Mouse (Mus musculus): Measurements from ENCODE around the gene Pla2g16.

Gene Pla2g16

DNA sequence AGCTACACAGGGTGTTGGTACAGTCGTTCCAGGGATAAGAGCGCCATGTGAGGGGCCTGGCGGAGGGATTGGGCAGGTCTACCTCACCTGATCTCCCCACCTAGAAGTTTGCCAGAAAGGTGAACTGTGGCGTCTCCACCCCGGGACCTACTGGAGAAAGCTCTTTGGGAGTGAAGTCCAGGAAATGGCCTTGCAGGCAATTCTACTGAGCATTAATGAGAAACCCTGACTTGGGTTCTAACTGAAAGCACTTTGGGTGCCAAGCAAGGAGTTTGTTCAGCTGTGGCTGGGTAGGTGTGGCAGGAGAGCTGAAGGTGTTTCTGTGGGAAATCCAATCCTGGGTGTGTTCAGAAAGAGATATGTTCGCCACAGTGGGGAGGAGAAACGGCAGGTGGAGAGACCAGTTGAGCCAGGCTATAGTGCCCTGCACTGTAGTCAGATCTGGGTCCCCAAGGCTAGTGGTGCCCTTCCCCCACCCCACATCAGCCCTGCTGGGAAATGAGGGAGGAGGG is 50.5 kb downstream of the Pla2g16 start:
- in situ Hi-C loops (cut with MboI, MseI): loop anchor here (10.0 kb wide), 1 partner anchor 353 kb away; no protein-coding TSS in a partner anchor

DNA sequence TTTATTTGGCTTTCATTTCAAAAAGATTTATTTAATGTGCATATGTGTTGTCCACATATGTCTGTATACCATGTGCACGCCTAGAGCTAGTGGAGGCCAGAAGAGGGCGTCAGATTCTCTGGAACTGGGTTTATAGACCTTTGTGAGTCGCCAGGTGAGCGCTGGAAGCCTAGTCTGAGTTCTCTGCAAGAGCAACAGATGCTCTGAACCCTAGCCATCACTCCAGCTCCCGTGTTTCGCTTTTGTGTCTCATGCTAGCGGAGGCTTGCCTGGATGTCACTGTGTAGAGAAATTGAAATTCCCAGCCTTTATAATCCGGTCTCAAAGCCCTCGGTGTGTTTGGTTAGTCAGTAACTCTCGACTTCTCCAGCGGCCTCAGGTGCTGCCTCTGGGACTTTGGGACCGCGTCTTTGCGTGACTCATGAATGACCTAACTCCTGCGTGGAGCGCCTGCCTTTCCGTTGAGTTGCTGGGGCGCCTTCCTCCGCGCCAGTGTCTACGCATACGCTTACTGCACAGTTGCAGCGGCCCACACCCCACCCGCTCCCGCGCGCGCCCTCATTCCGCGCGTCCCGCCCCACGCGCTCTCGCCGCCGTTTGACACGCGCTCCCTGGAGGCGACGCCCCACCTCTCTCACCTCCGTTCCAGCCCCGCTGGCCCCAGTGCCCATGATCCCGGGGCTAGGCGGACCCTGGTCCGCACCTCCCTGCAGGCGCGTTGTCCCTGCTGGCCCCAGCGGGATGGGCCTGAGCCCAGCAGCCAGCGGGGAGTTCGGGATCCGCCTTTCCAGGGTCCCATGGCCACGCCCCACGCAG is 54.9 kb downstream of the Pla2g16 start, which contains the start of gene Hrasls5:
Gene Hrasls5 (plus strand): TSS at position 600 of the 816 bp plus-strand sequence.
- in situ Hi-C loops (cut with MboI, MseI): no loop called here

DNA sequence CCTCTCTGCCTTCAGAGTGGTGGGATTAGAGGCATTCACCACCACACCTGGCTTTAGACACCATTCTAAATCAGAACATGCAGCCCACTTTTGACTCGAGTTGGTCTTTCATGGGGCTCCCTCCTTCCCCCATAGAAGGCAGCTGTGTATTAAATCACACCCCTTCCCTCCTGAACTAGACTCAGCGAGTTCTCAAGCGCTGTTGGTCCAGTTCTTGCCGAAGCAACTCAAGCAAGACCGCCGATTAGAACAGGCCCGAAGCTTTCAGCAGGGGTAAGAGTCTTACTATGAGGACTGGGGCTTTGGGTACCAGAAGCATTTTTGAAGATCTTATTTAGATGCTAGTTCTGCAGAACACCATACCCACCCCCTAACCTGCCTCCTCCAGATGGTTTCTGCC is 55.9 kb downstream of the Pla2g16 start:
- in situ Hi-C loops (cut with MboI, MseI): no loop called here

DNA sequence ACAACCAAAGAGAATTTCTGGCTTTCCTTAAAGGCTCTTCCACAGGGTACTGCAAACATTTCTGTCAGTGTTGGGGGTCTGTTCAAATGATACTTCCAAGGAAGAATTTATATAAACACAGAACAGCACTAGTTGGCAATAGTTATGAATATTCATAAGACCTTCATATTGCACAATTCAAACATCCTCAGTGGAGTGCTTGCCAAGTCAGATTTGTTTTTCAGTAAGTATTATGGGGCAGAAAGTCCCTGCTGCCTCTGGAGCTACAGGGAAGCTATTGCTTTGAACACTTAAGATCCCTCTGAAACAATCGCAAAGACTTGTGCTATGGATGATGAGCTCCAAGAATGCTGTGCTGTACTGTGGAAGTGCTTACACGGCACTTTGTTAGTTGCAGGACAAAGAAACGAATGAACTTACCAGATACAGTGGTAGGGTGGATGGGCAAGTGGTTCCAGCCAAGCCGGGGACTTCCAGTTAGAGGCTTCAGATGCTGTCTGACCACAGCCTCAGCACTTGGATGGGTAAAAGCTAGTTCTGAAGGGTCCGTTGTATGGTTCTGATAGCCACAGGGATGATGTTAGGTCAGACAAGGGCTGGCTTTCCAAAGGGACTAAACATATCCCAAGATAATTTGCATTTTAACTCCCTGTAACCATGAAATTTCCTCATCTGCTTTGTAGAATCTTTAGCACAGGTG is 59.1 kb downstream of the Pla2g16 start:
- in situ Hi-C loops (cut with MboI, MseI): no loop called here

DNA sequence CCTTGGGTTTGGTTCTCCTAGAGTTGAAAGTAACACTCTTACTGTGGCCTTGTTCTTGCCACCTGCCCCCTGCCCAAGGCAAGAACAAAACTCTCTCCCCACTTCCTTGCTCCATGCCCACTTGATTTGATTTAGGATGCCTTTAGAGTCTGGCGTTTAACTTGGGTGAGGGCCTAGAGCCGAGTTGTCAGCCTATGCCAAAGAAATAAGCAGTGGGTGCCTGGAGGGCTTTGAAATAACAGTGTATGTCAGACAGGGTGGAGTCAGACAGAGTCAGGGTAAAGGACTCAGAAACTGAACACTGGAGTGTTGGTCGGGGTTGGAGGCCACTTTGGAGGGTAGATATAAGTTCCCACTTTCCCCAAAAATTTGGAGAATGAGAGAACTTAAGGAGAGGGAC is 59.8 kb downstream of the Pla2g16 start:
- in situ Hi-C loops (cut with MboI, MseI): no loop called here

DNA sequence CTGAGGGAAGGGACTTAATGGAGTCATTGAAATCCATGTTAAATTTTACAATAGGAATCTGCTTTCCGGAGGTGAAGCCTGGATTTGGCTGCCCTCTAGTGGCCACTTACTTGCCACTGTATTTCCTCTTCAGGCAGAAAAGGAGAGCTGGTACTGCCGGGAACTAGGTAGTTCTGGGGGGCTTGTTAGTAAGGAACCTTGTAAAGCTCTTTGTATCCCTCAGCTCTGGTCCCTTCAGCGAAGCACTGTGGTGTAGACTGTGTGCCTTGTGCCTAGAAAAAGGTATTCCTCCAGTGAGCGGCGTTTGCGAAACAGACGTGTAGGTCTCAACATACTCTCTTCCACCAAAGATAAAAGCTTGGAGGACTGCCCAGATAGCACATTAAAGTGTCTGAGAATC is 60.4 kb downstream of the Pla2g16 start:
- in situ Hi-C loops (cut with MboI, MseI): no loop called here

DNA sequence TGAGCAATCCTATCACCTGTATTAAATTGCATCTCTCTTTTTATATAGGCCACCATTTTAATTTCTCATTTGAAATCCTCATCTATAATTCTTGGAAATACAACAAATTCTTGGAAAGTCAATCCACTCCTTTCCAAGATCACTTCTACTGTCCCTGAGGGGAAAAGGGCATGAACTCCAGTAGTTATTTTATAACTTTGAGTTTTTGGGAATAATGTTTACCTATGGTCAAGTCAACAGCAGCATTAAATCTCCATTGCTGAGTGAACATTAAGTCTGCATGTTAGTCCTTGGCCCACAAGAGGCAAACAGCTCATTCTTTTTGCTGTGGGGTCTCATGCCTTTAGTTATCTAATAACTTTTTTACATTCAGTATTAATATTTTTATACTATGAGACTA is 75.8 kb downstream of the Pla2g16 start:
- in situ Hi-C loops (cut with MboI, MseI): no loop called here

DNA sequence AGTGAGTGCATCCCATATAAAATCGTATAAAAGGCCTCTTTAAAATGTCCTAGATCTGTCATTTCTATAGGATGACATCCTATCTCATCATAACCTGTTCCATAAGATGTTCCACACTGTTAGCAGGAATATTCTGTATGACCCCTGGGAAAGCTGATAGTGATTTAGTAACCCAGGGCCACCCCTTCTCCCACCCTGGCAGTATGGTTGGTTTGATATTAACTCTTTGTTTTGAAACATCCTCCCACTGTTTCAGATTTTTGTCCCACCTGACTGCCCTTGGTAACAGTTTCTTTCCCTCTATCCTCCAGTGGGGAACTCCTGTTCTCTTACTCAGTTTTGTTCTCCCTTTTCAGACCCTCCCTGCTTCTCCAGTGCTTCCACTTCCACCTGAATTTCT is 76.5 kb downstream of the Pla2g16 start:
- in situ Hi-C loops (cut with MboI, MseI): no loop called here

Measured in regulatory T cell (primary cell).